Mouse (Mus musculus) lung, adult 2 months (tissue): ENCODE measurements around the gene Stpg3. TPM values are rescaled to one million over a fixed set of nuclear protein-coding genes. Genes with fewer than 3 reads are reported as not detected.

ENCODE experiments used
- DNase-seq: peaks from one replicate; pipeline ENCODE4 v3.0.0; 2022
- H3K4me1 ChIP-seq: fragments of 200-500 bp; 2 replicates; pipeline ENCODE4 v1.6.1; 2011; ENCODE audit warnings: low read length; ENCODE audit not compliant: control insufficient read depth, insufficient read depth
- H3K4me3 ChIP-seq: fragments of 200-500 bp; replicated peaks from 2 replicates; pipeline ENCODE3; 2011; ENCODE audit warnings: low read depth, mild to moderate bottlenecking, control low read depth, low read length; ENCODE audit errors: extremely low read depth
- CTCF ChIP-seq: fragments of 200-500 bp; IDR thresholded peaks from 2 replicates; pipeline ENCODE4 v1.5.1; 2011; ENCODE audit warnings: mild to moderate bottlenecking, low read length, control low read depth; ENCODE audit not compliant: insufficient read depth
- POLR2A ChIP-seq: fragments of 200-500 bp; IDR thresholded peaks from 2 replicates; pipeline ENCODE4 v1.6.1; 2011; ENCODE audit warnings: low read depth, mild to moderate bottlenecking, control low read depth, low read length, borderline replicate concordance; ENCODE audit errors: extremely low read depth
- WGBS: fragments of 180-500 bp; shearing (Covaris S2); methylation state at CpG from one replicate; pipeline ENCODE4 v1.1.7; 2018; 5-methylcytosine and 5-hydroxymethylcytosine counted together
- polyA plus RNA-seq: library from polyadenylated mRNA; depleted of rRNA; stranded (reverse); fragments of >200 nt; gene quantifications from 2 replicates; pipeline ENCODE4 v1.2.3, GENCODE M21; 2012

Gene Stpg3
- polyA plus RNA-seq, 1 experiment = not detected

DNA sequence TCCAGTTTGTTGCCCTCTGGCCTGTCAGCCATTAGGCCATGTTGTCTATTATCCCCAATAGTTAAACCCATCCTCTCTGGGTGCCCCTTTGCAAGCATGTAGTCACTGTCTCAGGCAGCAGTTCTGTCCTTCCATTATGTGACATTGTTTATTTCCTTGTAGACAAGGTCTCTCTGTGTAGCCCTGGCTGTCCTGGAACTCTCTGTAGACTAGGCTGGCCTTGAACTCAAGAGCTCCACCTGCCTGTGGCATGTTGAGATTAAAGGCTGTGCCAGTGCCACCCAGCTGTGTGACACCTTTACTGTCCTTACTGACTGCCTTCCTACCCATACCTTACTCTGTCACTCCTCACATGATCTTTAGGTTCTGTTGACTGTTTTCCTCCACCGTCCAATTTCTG, 37.9 kb upstream of the Stpg3 start:
- WGBS = 75% methylated on average over 1 of the region's 1 CpGs
- DNase-seq = no peak
- TF ChIP-seq CTCF (peak; percentile 54), POLR2A (no peak)

DNA sequence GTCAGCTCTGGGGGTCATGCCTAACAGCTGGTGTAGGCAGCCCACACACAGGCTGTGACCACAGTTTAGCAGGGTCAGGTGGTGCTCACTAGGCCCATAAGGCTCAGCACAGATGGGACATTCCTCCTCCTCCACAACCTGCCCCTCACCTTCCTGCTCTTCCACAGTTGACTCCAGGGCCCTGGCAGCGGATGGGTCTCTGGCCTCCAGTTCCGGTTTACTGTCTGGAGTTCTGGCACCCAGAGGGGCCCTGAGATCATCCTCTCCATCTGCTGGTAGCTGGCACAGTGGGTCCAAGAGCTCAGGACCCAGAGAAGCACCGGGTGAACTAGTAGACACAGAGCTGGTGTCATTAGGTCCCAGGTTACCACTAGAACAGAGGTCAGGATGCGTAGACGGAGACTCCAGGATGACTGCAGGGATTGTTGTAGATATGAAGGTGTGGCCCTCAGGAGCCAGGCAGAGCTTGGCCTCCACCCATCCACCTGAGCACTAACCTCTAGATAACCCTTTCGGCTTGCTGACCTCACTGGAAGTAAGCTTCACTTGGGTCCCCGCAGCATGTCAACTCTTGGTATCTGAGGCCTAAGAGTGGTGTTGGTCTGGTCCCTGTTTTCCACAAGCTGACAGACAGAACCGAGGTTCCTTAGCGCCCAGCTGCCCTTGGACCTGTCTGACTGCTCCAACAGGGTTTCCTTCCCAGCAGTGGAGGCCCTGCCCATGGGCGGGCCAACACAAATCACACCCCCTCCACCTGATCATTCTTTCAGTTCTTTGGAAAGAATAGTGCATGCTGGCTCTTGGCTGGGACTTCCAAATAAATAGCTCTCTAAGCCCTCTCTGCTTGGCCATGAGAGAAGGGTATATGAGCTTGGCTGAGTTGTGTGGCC, 32.0 kb upstream of the Stpg3 start, which contains the start of gene AL732309.1:
Gene AL732309.1, minus strand, starts transcription at position 681 of the 890 bp plus-strand sequence.
- WGBS = 79% methylated on average over 10 of the region's 10 CpGs
- Histone ChIP-seq H3K4me3 (no peak within 1 kb of the TSS), H3K4me1 (peaks cover 3% of the 10 kb centered on the region)
- no peak for TF ChIP-seq CTCF
- TF ChIP-seq POLR2A = peak; percentile 32; the same call in 1 of the 2 replicates
- DNase-seq = no peak

More for the DNA sequence above, 37.9 kb upstream of the Stpg3 start:
- peaks cover 9% of the 10 kb centered on the region; the same call in 1 of the 2 replicates for H3K4me1 ChIP-seq
- H3K4me3 ChIP-seq = no peak overlapping the region

DNA sequence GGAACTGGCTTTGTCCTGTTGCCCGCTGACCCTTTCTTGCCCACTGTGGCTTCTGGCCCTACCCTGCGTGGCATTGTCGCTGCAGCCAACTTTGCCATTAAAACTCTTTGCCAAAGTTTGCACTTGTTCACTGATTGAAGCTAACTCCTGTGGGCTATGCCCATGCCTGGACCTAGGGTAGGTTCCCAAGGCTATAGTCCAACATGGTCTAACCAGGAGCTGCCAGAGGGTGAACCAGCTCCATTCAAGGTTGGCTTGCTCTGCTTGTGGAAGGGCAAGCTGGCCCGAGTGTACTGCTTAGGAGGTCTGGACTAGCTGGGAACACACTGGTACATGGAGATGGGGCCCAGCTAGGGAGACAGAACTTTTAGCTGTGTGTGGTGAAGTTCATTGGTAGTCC, 29.7 kb upstream of the Stpg3 start:
- TF ChIP-seq POLR2A (no peak), CTCF (no peak)
- DNase-seq = no peak
- H3K4me3 ChIP-seq = no peak overlapping the region
- H3K4me1 ChIP-seq = peaks cover 4% of the 10 kb centered on the region
- 85% methylated on average over 4 of the region's 4 CpGs for WGBS

DNA sequence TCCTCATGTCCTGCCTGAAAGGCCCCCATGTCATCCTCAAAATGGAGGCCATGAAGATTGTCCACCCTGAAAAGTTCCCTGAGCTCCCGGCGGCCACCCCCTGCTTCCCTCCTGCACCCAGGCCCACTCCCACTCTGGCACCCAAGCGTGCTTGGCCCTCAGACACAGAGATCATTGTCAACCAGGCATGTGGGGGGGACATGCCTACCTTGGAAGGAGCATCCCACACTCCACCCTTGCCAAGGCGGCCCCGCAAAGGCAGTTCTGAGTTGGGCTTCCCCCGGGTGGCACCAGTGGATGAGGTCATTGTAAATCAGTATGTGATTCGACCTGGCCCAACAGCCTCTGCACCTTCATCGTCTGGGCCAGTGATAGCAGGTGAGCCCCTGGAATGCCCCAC, 28.9 kb upstream of the Stpg3 start:
- WGBS = 69% methylated on average over 8 of the region's 8 CpGs
- Histone ChIP-seq H3K4me1 (peaks cover 4% of the 10 kb centered on the region), H3K4me3 (no peak overlapping the region)
- TF ChIP-seq POLR2A = no peak
- DNase-seq = no peak

DNA sequence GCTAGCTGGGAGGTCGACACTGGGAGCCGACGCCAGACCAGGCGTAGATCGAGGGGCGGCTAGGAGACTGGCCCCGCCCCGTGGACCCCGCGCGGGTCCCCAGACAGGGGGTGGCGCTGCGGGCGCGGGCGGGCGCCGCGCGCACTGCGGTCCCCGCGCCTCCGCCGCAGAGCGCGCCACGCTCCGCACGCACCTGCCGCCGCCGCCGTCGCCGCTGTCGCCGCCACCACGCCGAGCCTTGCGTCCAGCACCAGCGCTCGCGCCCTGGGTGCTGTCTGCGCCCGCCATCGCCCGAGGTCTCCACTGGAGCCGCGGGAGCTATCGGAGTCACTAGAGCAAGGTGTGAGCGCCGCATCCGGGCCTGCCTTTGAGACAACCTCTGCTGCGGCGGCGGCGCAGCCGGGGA, 27.7 kb upstream of the Stpg3 start, which contains the start of the genes Rnf208 and Cysrt1:
Gene Rnf208, plus strand, starts transcription at position 155 of the 406 bp plus-strand sequence.
Gene Cysrt1, minus strand, starts transcription at position 352 of the 406 bp plus-strand sequence.
- DNase-seq = no peak
- under 1% methylated on average over 57 of the region's 59 CpGs for WGBS
- TF ChIP-seq CTCF (no peak), POLR2A (no peak)
- Histone ChIP-seq H3K4me1 (peaks cover 6% of the 10 kb centered on the region), H3K4me3 (peak within 1 kb of the TSS; percentile 42)

DNA sequence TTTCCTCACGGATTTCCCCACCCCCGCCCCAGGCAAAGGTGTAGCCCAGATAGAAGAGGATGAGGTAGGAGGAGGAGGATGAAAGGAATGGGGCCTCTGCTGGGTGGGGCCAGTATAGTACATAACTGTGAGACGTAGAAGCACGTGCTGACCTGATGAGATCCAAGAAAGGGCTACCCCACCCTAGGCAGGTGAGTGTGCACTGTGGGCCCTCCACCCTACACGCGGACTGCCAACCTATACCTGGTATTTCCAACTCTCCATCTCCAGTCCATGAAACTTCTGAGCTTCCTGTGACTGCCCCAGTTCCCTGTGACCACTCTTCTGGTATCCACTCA, 27.0 kb upstream of the Stpg3 start:
- DNase-seq = no peak
- TF ChIP-seq CTCF = no peak
- TF ChIP-seq POLR2A = no peak
- Histone ChIP-seq H3K4me1 (peaks cover 6% of the 10 kb centered on the region), H3K4me3 (no peak overlapping the region)
- WGBS = 16% methylated on average over 6 of the region's 6 CpGs

DNA sequence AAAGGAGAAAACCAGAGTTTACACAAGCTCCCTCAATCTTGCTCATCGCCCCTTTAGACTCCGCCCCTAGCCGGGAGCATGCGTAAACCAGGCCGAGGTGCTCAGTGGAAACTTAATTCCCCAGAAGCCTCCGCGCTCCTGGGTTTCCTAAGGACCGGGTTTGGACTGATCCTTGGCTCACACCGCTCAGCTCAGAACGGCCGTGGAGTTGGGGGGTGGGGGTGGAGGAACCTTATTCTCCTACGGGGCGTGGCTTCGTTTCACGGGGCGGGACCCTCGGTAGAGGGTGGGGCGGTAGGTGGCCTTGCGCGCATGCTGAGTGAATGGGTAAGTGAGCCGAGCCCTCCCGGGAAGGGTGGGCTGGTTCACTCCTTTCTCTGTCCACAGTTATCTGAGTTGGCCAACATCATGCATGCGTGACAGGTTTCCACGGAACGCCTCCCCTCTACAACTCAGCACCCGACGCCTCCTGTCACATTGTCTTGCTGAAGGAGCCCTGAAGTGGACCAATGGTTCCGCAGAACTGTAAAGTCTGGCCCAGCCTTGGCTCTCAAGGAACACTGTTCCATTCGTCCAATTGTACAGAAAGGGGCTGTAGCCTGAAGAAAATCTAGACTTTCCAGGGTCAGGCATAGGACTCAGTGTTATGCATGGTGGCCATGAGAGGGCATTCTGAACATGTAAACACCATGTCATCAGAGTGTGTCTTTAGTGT, 26.4 kb upstream of the Stpg3 start:
- H3K4me1 ChIP-seq = peaks cover 6% of the 10 kb centered on the region
- peak; percentile 63 for DNase-seq
- peak overlapping the region; percentile 42 for H3K4me3 ChIP-seq
- WGBS = 1% methylated on average over 29 of the region's 29 CpGs
- no peak for TF ChIP-seq CTCF
- TF ChIP-seq POLR2A = peak; percentile 38; the same call in 1 of the 2 replicates

DNA sequence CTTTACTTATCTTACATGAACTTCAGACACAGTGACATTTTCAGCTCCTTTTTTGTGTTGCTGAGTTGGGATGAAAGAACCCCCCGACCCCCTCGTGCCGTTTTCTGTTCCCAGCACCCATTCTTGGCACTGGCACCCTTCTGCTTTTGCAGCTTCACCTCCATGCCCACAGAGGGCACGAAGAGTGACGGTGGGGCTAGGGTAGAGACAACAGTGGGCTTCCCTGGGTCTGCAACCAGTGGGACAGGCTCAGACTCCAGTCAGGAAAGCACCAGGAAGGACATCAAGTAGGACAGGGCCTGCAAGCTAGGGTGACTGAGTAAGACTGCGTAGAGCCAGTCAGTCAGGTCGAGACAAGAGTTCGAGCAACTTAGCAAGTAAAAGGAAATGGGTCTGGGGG, 25.9 kb upstream of the Stpg3 start:
- peaks cover 6% of the 10 kb centered on the region for H3K4me1 ChIP-seq
- 63% methylated on average over 8 of the region's 8 CpGs for WGBS
- TF ChIP-seq POLR2A = no peak
- no peak for TF ChIP-seq CTCF
- no peak for DNase-seq
- H3K4me3 ChIP-seq = no peak overlapping the region

DNA sequence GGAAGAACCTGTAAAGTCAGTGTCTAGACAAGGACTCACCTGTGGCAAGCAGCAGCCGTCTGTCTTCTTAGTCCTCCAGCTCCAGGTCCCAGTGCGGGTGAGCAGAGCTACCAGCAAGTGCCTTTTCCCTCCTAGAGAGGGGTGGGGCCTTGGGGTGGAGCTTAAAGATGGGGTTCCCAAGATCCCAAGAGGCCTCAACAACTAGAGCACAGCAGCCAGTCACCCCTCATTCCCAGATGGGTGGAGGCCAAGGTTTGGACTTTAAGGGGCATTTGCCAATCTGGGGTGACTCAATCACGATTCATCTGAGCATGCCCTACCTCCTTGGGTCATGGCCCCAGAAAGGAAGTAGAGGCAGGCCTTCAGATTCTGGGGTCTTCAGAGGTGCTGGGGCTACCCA, 25.3 kb upstream of the Stpg3 start:
- DNase-seq = no peak
- WGBS = 75% methylated on average over 3 of the region's 3 CpGs
- H3K4me3 ChIP-seq = no peak overlapping the region
- peaks cover 6% of the 10 kb centered on the region for H3K4me1 ChIP-seq
- no peak for TF ChIP-seq CTCF
- TF ChIP-seq POLR2A = no peak
